Mouse (Mus musculus) lung, postnatal 0 days (tissue): Measurements from ENCODE around the gene Maats1. TPM values are rescaled to one million over a fixed set of nuclear protein-coding genes. Genes with fewer than 3 reads are reported as not detected.
A peak's percentile ranks its signal among the peaks of the same experiment; 100 is the strongest.
"Not testable (repeated sequence)": the region's sequence is repeated elsewhere in the genome, so short reads cannot be mapped to it uniquely, and the experiment has no call there.

Experiments
- ATAC-seq: fragments of 200-750 bp; cut with Nextera tagmentation; 2 replicates; pipeline ENCODE4 v1.8.0; 2017; ENCODE audit warnings: moderate library complexity
- DNase-seq: peaks from one replicate; pipeline ENCODE4 v3.0.0-alpha.2; 2016; ENCODE audit warnings: low spot score
- H3K27ac ChIP-seq: fragments of 300-500 bp; sonication (generic); 2 replicates; pipeline ENCODE4 v1.5.1; 2014; ENCODE audit warnings: antibody characterized with exemption, mild to moderate bottlenecking, low read length, mixed read lengths
- H3K27me3 ChIP-seq: fragments of 300-500 bp; sonication (generic); replicated peaks from 2 replicates; pipeline ENCODE4 v1.6.1; 2014; ENCODE audit warnings: low read length, mixed read lengths; ENCODE audit not compliant: insufficient read depth
- H3K36me3 ChIP-seq: fragments of 300-500 bp; sonication (generic); 2 replicates; pipeline ENCODE4 v1.6.1; 2014; ENCODE audit warnings: low read length, mixed read lengths; ENCODE audit not compliant: insufficient read depth
- H3K4me1 ChIP-seq: fragments of 300-500 bp; sonication (generic); 2 replicates; pipeline ENCODE4 v1.6.1; 2014; ENCODE audit warnings: antibody characterized with exemption, low read depth, low read length, mixed read lengths; ENCODE audit not compliant: insufficient read depth
- H3K4me2 ChIP-seq: fragments of 300-500 bp; sonication (generic); replicated peaks from 2 replicates; pipeline ENCODE4 v1.6.1; 2014; ENCODE audit warnings: low read depth, mild to moderate bottlenecking, low read length, moderate library complexity, mixed read lengths
- H3K4me3 ChIP-seq: fragments of 300-500 bp; sonication (generic); 2 replicates; pipeline ENCODE4 v1.5.1; 2014; ENCODE audit warnings: low read depth, low read length
- H3K9ac ChIP-seq: fragments of 300-500 bp; sonication (generic); replicated peaks from 2 replicates; pipeline ENCODE4 v1.6.1; 2014; ENCODE audit warnings: low read depth, mild to moderate bottlenecking
- H3K9me3 ChIP-seq: fragments of 300-500 bp; sonication (generic); 2 replicates; pipeline ENCODE4 v1.6.1; 2016; ENCODE audit warnings: low read length, mixed read lengths
- CTCF ChIP-seq: IDR thresholded peaks from 2 replicates; pipeline ENCODE4 v1.5.1; 2016; ENCODE audit warnings: antibody characterized with exemption, mild to moderate bottlenecking
- EP300 ChIP-seq: IDR thresholded peaks from 2 replicates; pipeline ENCODE4 v1.6.1; 2016; ENCODE audit warnings: antibody characterized with exemption, mild to moderate bottlenecking, control low read depth
- WGBS: fragments of 180-500 bp; shearing (Covaris S2); extraction: QIAGEN DNeasy Blood & Tissue Kit; methylation state at CpG from one replicate; pipeline ENCODE4 v1.1.7; 2014; 5-methylcytosine and 5-hydroxymethylcytosine counted together
- polyA plus RNA-seq: library from polyadenylated mRNA; unstranded; fragments of >200 nt; fragmentation: Nextera tagmentation; extraction: Ambion mirVana; gene quantifications from 2 replicates; pipeline ENCODE4 v1.2.1, GENCODE M21; 2015

The Maats1 gene
- polyA plus RNA-seq, 1 experiment from 2014 or later = 2.6 TPM

DNA sequence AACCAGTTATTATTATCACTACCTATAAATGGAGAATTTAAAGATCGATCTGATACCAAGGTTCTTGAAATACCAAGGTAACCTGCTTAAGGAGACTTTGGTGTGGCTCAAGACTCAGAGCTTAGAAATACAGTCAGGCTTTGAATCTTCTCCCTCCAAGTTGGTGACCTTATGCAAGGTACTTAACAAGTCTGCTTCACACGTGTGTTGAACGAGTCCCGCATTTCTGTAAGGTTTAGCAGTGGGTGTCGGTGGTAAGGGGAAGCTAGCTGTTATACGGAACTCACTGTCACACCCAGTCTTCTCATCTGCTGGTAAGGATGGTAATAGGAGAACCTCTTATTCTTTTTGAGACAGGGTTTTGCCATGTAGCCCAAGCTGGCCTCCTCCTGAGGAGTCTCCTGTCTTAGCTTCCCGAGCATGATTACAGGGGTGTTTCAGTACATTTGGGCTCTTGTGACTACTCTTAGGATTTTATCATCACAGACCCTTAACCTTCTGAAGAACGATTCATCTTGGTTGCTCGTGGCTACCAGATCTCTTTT lies 6.3 kb upstream of the Maats1 start:
- Histone ChIP-seq H3K4me1 (peaks cover 4% of the 10 kb centered on the region; the same call in 1 of the 2 replicates), H3K4me3 (no peak overlapping the region), H3K36me3 (no peaks in the 10 kb centered on the region), H3K9me3 (no peaks in the 10 kb centered on the region), H3K4me2 (no peak overlapping the region), H3K9ac (no peak overlapping the region), H3K27ac (no peak overlapping the region), H3K27me3 (no peaks in the 10 kb centered on the region)
- no peak for TF ChIP-seq CTCF
- TF ChIP-seq EP300 = no peak
- WGBS = 67% methylated on average over 9 of the region's 9 CpGs
- no peak for ATAC-seq
- DNase-seq = no peak

DNA sequence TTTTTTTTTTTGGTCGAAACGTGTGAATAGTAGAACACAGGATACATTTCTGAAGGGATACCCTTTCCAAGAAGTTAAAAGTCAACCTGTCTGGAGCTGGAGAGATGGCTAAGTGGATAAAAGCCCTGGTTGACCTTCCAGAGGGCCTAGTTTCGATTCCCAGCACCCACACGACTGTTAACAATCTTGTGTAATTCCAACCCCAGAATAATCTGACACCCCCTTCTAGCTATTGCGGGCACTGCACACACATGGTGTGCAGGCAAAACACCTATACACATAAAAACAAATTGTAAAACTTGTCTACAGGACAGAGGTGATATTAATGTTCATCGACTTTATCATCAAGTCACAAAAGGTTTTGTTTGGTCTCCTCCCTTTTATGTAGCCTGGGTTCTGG lies 5.6 kb upstream of the Maats1 start:
- H3K36me3 ChIP-seq = no peaks in the 10 kb centered on the region
- H3K9me3 ChIP-seq = no peaks in the 10 kb centered on the region
- 56% methylated on average over 6 of the region's 6 CpGs for WGBS
- H3K4me1 ChIP-seq = peaks cover 4% of the 10 kb centered on the region; the same call in 1 of the 2 replicates
- H3K27ac ChIP-seq = no peak overlapping the region; the same call in 1 of the 2 replicates
- H3K4me2 ChIP-seq = peak overlapping the region; percentile 79
- H3K4me3 ChIP-seq = peak overlapping the region; percentile 87
- H3K27me3 ChIP-seq = no peaks in the 10 kb centered on the region
- TF ChIP-seq EP300 = no peak
- no peak for TF ChIP-seq CTCF
- DNase-seq (no peak), ATAC-seq (no peak)
- H3K9ac ChIP-seq = peak overlapping the region; percentile 86

DNA sequence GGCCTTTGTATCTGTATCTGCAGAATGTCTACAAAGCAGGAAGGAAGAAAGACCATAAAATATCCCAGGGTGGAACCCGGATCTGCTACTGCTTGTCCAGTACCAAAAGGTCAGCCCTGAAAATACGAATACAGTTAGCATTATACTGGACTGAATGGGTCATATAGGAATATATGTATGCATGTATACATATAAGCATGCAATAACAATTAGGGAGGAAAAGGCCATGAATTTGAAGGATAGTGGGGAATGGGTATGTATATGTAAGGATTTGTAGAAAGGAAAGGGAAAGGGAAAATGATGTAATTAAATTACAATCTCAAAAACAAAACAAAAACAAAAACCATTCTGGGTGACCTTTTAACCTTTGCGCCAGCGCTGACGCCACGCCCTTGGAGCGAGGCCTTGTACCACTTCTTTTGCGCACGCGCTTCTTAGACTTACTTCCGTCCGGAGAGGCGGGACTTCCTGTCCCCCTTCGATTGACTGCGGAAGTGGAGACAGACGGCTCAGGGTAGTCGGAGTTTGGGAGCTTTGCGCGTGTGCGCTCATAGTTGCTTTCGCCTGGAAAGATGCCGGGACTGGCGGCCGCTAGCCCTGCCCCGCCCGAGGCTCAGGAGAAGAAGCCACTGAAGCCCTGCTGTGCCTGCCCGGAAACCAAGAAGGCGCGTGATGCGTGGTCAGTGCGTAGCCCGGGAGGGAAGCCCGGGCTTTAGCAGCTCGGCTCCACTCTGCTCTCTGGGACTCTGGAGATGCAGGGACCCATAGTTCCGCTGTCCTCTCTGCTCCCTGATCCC lies 4.8 kb upstream of the Maats1 start, which contains the start of the genes Cox17 and Gm21987:
Gene Cox17, plus strand, starts transcription at position 463 of the 797 bp plus-strand sequence.
Gene Gm21987, plus strand, starts transcription at position 512 of the 797 bp plus-strand sequence.
- 3% methylated on average over 34 of the region's 35 CpGs for WGBS
- Histone ChIP-seq H3K4me1 (peaks cover 4% of the 10 kb centered on the region; the same call in 1 of the 2 replicates), H3K27ac (peak within 1 kb of the TSS; percentile 95), H3K4me2 (peak within 1 kb of the TSS; percentile 79), H3K4me3 (peak within 1 kb of the TSS; percentile 87), H3K9ac (peak within 1 kb of the TSS; percentile 86), H3K27me3 (no peaks in the 10 kb centered on the region), H3K9me3 (no peaks in the 10 kb centered on the region), H3K36me3 (no peaks in the 10 kb centered on the region)
- ATAC-seq = peak; percentile 97
- DNase-seq = peak; percentile 99
- TF ChIP-seq EP300 = peak; percentile 65
- no peak for TF ChIP-seq CTCF

DNA sequence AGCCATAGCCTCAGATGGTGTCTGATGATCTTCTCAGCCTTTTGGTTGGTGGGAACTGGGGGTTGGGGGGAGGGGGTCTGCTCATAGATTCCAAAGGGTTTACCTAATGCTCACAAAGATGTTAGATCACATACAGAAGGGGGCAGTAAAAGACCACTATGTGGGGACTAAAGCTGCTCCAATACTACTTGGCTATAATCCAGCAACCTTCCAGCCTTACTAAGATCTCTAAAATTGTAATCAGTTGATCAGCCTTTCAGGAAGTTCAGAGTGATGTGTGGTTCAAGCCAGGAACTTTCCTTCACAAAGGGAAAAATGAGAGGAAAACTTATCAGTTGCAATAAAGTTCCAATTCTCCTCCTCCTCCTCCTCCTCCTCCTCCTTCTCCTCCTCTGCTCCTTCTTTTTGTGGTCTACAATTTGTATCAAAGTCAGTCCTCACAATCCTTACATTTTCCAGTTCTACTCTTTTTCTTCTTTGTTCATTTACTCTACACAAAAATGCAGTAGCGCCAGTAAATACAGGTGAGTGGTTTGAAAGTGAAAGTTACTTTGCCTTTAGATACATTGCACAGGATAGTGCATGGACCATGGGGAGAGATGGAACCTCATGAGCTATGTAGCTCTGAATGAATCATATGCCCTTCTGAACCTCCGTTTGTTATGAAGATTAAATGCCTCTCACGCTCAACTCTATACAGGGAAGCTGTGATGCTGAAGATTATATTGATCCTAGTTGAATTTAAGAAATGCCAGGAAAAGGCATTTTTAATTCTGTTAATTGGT lies 3.2 kb upstream of the Maats1 start:
- ATAC-seq (peak; percentile 22), DNase-seq (peak; percentile 87)
- Histone ChIP-seq H3K27me3 (no peaks in the 10 kb centered on the region), H3K9me3 (no peaks in the 10 kb centered on the region), H3K4me2 (no peak overlapping the region), H3K4me1 (peaks cover 8% of the 10 kb centered on the region; the same call in 1 of the 2 replicates), H3K36me3 (no peaks in the 10 kb centered on the region), H3K9ac (no peak overlapping the region), H3K4me3 (no peak overlapping the region), H3K27ac (no peak overlapping the region)
- 66% methylated on average over 3 of the region's 3 CpGs for WGBS
- TF ChIP-seq EP300 (no peak), CTCF (peak; percentile 63)

DNA sequence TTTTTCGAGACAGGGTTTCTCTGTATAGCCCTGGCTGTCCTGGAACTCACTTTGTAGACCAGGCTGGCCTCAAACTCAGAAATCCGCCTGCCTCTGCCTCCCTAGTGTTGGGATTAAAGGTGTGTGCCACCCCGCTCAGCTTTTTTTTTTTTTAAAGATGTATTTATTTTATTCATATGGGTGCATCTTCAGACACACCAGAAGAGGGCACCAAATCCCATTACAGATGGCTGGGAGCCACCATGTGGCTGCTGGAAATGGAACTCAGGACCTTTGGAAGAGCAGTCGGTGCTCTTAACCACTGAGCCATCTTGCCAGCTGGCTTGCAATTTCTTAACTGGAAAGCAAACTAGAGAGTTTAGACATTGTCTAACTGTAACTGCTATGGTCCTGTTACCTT lies 3.9 kb downstream of the Maats1 start:
- not testable (repeated sequence) for H3K4me2 ChIP-seq, H3K9me3 ChIP-seq, H3K27me3 ChIP-seq, H3K9ac ChIP-seq, DNase-seq, H3K4me3 ChIP-seq, H3K36me3 ChIP-seq, H3K27ac ChIP-seq, H3K4me1 ChIP-seq, ATAC-seq
- 84% methylated on average over 4 of the region's 4 CpGs for WGBS

DNA sequence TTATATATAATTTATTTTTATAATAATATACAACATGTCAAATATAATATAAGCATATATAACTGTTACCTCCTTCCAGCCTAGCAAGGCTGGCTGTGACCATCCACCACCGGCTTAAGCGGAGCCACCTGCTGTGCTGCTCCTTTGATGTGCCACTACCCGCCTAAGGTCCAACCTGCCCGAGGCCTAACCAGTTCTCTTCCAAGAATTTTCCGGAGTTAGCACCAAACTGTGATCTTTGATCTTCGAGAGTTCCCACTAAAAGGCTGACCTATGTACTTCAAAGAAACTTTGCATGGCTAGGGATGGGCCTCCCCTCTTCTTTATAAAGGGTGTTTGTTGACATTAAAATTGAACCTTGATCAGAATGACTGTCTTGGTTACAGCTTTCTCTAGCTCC lies 7.5 kb downstream of the Maats1 start:
- Histone ChIP-seq H3K4me1 (no peaks in the 10 kb centered on the region), H3K9ac (no peak overlapping the region), H3K4me3 (no peak overlapping the region), H3K9me3 (no peaks in the 10 kb centered on the region), H3K4me2 (no peak overlapping the region), H3K27ac (no peak overlapping the region), H3K36me3 (no peaks in the 10 kb centered on the region), H3K27me3 (no peaks in the 10 kb centered on the region)
- no peak for DNase-seq
- WGBS = 45% methylated on average over 6 of the region's 6 CpGs
- TF ChIP-seq EP300 (no peak), CTCF (no peak)
- ATAC-seq = no peak
